Mouse (Mus musculus): Measurements from ENCODE around the gene Kifc3.

GRCm38 (mm10) chr8:95135242-95135641, 67.4 kb downstream of the Kifc3 start:
- TF ChIP-seq NRF1 (IDR thresholded peaks at IDR 0.05; ENCODE audit: low read depth, low read length) (no peak), MAZ (IDR thresholded peaks at IDR 0.05; ENCODE audit: low read depth, low read length) (no peak), SIN3A (IDR thresholded peaks at IDR 0.05; ENCODE audit: low read length) (no peak), EP300 (IDR thresholded peaks at IDR 0.05; ENCODE audit: low read length) (no peak), TCF12 (IDR thresholded peaks at IDR 0.05; ENCODE audit: low read depth, low read length) (no peak), POLR2A (IDR thresholded peaks at IDR 0.05; ENCODE audit: low read depth, low read length) (no peak), TBP (conservative IDR thresholded peaks at IDR 0.05; ENCODE audit: low read depth, low read length) (no peak), RAD21 (IDR thresholded peaks at IDR 0.05; ENCODE audit: low read depth, low read length) (peak; percentile 37), CTCF (conservative IDR thresholded peaks at IDR 0.05 in 1 of 2, IDR thresholded peaks at IDR 0.05 in 1 of 2; ENCODE audit: low read depth in 2 of 2, low read length in 2 of 2) (peak in 1 of 2 experiments; percentile 46; a peak in 2 of 4 replicates), MAX (IDR thresholded peaks at IDR 0.05; ENCODE audit: low read length) (no peak), ELF1 (IDR thresholded peaks at IDR 0.05; ENCODE audit: low read depth, low read length) (no peak), CHD1 (IDR thresholded peaks at IDR 0.05; ENCODE audit: low read depth, low read length) (no peak), UBTF (IDR thresholded peaks at IDR 0.05; ENCODE audit: low read depth, low read length) (no peak)

All from CH12.LX (cell line).